Mouse (Mus musculus) WW6 (cell line): ENCODE results near the gene Pigr.

Source experiments
- DNase-seq: peaks from one replicate; pipeline ENCODE4 v3.0.0-alpha.2; 2013; ENCODE audit warnings: low read depth, low spot score

The Pigr gene

DNA sequence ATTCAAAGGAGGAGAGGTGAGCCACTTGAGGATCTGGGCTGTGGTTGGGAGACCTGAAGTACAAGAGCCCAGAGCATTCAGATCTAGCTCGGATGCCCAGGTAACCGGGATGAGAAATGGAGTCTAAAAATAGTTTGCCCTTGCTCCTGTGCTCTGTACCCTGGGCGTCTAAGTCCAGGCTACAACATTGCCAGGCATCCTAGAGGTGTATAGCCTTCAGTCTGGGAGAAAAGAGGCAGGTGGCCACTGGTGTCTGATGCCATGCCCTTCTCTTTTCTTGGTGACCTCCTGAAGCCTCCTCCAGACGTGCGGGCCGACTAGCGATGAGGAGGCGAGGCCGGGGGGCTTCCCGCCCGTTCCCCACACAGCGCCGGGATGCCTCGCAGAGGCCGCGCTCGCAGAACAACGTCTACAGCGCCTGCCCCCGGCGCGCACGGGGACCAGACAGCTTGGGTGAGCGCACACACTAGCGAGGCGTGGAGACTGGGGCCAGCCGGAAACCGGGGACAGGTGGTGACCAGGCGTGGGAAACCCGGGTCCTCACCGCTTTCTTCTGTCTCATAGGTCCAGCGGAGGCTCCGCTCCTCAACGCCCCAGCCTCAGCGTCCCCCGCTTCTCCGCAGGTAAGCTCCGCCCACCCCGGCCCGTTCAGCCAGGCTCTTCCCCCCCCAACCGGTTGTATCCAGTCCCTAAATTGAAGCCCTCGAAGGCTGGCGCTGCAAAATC lies 51.6 kb downstream of the Pigr start:
- DNase-seq: no peak

DNA sequence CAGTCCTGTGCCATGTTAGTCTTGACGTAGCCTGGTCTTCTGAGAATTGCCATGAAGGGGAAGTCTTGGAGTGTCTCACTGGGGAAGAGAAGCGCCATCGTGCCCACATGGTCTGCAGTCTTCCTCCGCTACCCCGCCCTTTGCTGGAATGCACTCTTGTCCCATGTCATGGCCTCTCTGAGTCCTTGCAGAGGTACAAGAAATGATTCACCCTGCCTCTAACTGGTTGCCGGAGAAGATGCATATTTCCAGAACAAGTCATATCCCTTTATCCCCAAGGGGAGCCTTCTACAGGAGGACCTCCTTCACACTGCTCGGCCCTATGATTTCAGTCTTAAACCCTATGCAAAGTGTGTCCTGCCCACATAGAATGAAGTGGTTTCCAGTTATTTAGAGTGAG lies 53.4 kb downstream of the Pigr start:
- DNase-seq: no peak

GRCm38 (mm10) chr1:130883146-130883545 lies 56.7 kb downstream of the Pigr start:
- no peak for DNase-seq

GRCm38 (mm10) chr1:130887354-130887753 lies 60.9 kb downstream of the Pigr start, which contains the start of gene Il24:
Gene Il24, minus strand, starts transcription at chr1:130887454.
- DNase-seq: no peak

DNA sequence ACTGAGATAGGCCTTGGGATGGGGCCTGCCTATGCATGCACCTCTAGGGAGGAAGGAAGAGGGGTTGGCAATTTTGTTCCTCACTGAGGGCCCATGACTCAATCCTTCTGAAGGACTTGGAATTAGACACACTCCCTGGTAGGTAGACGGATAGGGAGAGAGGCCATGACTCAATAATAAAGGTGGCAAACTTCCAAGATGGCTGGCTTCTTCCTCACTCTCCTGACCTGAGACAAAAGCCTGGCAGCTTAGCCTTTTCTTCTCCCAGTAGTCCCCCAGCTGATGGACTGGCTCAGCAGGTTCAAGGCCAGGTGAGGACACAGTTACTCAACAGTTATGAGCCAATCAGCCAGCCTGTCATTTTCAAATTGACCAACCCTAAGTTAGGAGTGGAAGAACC lies 66.0 kb downstream of the Pigr start:
- no peak for DNase-seq

DNA sequence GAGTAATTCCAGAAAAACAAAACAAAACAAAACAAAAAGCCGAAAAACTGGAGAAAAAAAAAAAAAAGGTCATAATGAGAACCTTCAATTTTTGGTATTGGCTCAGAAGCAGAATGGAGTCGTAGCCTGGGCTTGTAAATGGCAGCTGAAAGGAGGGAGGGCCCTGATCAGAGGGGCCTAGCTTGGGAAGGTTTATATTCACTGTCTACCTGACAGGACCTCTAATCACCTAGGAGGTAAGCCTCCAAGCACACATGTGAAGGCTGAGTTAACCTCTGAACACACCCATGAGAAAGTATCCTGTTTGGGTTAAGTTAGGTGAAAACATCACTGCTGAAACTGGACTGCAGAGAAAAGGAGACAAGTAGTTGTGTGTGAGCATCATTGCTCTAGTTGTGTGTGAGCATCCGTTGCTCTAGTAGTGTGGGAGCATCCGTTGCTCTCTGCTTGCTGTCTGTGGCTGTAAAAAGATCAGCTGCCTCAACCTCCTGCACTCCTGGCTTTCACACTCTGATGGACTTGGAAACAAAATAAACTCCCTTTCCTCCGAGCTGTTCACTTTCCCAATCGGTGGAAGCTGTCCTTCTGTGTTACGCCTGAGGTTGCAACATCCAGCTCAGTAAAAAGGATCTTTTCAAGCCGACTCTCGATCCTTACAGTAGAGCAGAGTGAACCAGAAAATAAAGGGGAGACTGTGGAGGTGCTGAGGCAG lies 67.0 kb downstream of the Pigr start:
- no peak for DNase-seq

DNA sequence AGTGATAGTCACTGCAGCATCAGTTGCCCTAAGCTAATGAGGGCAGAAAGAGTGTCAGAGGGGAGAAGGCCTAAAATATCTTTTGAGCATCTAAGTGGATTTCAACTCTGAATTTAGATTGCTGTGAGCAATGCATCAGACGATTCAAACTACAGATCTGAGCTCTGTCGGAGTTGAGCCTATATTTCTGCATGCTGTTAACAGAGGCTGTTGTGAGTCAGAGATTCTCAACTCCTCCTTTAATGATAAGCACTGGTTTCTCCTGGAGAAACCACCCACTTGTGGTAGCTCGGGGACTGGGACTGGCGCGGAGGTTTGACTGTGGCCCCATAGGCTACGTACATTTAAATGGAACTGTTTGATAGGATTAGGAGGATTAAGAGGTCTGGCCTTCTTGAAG lies 68.0 kb downstream of the Pigr start:
- DNase-seq: no peak
